Mouse (Mus musculus) bone marrow macrophage, adult 2 months (primary cell): ENCODE measurements around the gene Ccl12. TPM values are rescaled to one million over a fixed set of nuclear protein-coding genes. Genes with fewer than 3 reads are reported as not detected.
A peak's percentile ranks its signal among the peaks of the same experiment; 100 is the strongest.

Experiments
- H3K27ac ChIP-seq: 2 replicates; pipeline ENCODE4 v1.5.1; 2012; ENCODE audit warnings: low read depth, low read length; ENCODE audit not compliant: insufficient read depth
- H3K4me1 ChIP-seq: 2 replicates; pipeline ENCODE4 v1.6.1; 2012; ENCODE audit warnings: low read length; ENCODE audit not compliant: control insufficient read depth, insufficient read depth
- H3K4me3 ChIP-seq: 2 replicates; pipeline ENCODE4 v1.5.1; 2012; ENCODE audit warnings: mild to moderate bottlenecking, low read length, moderate library complexity; ENCODE audit not compliant: insufficient read depth
- CTCF ChIP-seq: IDR thresholded peaks from 2 replicates; pipeline ENCODE4 v1.5.1; 2012; ENCODE audit warnings: low read depth, mild to moderate bottlenecking, low read length, moderate library complexity
- POLR2A ChIP-seq: IDR thresholded peaks from 2 replicates; pipeline ENCODE4 v1.6.1; 2012; ENCODE audit warnings: mild to moderate bottlenecking, low read depth, low read length, borderline replicate concordance
- polyA plus RNA-seq: library from polyadenylated mRNA; stranded (reverse); fragments of >200 nt; gene quantifications from 2 replicates; pipeline ENCODE4 v1.2.4, GENCODE M21; 2012; ENCODE audit not compliant: missing spikeins, insufficient read depth, insufficient read length

The Ccl12 gene
- polyA plus RNA-seq, 1 experiment: 1.1 TPM

GRCm38 (mm10) chr11:82077031-82077430, 24.6 kb upstream of the Ccl12 start:
- H3K27ac ChIP-seq: no peak overlapping the region
- no peak for TF ChIP-seq POLR2A
- peaks cover 39% of the 10 kb centered on the region for H3K4me1 ChIP-seq
- no peak overlapping the region for H3K4me3 ChIP-seq

GRCm38 (mm10) chr11:82078136-82078730, 23.4 kb upstream of the Ccl12 start:
- no peak overlapping the region for H3K4me3 ChIP-seq
- H3K27ac ChIP-seq: no peak overlapping the region
- TF ChIP-seq CTCF (no peak), POLR2A (no peak)
- H3K4me1 ChIP-seq: peaks cover 29% of the 10 kb centered on the region

GRCm38 (mm10) chr11:82080865-82081264, 20.8 kb upstream of the Ccl12 start:
- H3K4me3 ChIP-seq: no peak overlapping the region
- peaks cover 20% of the 10 kb centered on the region for H3K4me1 ChIP-seq
- H3K27ac ChIP-seq: no peak overlapping the region
- no peak for TF ChIP-seq POLR2A
- no peak for TF ChIP-seq CTCF

GRCm38 (mm10) chr11:82084360-82084759, 17.3 kb upstream of the Ccl12 start:
- no peak overlapping the region for H3K4me3 ChIP-seq
- H3K4me1 ChIP-seq: peaks cover 27% of the 10 kb centered on the region
- TF ChIP-seq CTCF (no peak), POLR2A (no peak)
- H3K27ac ChIP-seq: no peak overlapping the region

- peak overlapping the region; percentile 0 for H3K27ac ChIP-seq
- TF ChIP-seq CTCF: no peak
- peaks cover 35% of the 10 kb centered on the region for H3K4me1 ChIP-seq
- no peak overlapping the region for H3K4me3 ChIP-seq
Observed at GRCm38 (mm10) chr11:82099511-82100323, 1.9 kb upstream of the Ccl12 start.

- TF ChIP-seq POLR2A (no peak), CTCF (no peak)
- Histone ChIP-seq H3K27ac (peak overlapping the region; percentile 75), H3K4me3 (no peak overlapping the region), H3K4me1 (peaks cover 35% of the 10 kb centered on the region)
Observed at GRCm38 (mm10) chr11:82101087-82101486, 558 bp upstream of the Ccl12 start.

GRCm38 (mm10) chr11:82109611-82110010, 8.0 kb downstream of the Ccl12 start:
- H3K4me3 ChIP-seq: no peak overlapping the region
- no peak overlapping the region for H3K27ac ChIP-seq
- no peaks in the 10 kb centered on the region for H3K4me1 ChIP-seq
- TF ChIP-seq POLR2A (no peak), CTCF (no peak)

GRCm38 (mm10) chr11:82110372-82111248, 9.0 kb downstream of the Ccl12 start:
- H3K4me1 ChIP-seq: no peaks in the 10 kb centered on the region
- TF ChIP-seq CTCF (no peak), POLR2A (no peak)
- no peak overlapping the region for H3K4me3 ChIP-seq
- H3K27ac ChIP-seq: no peak overlapping the region

- Histone ChIP-seq H3K4me1 (peaks cover 4% of the 10 kb centered on the region; the same call in 1 of the 2 replicates), H3K4me3 (no peak within 1 kb of the TSS), H3K27ac (no peak within 1 kb of the TSS)
- TF ChIP-seq POLR2A (no peak), CTCF (no peak)
Observed at GRCm38 (mm10) chr11:82114885-82115284, 13.2 kb downstream of the Ccl12 start, which contains the start of gene Ccl8. TSS of gene Ccl8 (plus strand) at chr11:82115185.
